Mouse (Mus musculus) cerebellum, adult 2 months (tissue): Measurements from ENCODE around the gene Snx6. TPM values are rescaled to one million over a fixed set of nuclear protein-coding genes. Genes with fewer than 3 reads are reported as not detected.
"Not testable (repeated sequence)": the region's sequence is repeated elsewhere in the genome, so short reads cannot be mapped to it uniquely, and the experiment has no call there.

ENCODE experiments used
- DNase-seq, 2 experiments: peaks; one replicate each; pipeline ENCODE4 v3.0.0; 2021
- H3K27ac ChIP-seq: fragments of 200-500 bp; 2 replicates; pipeline ENCODE4 v1.5.1; 2012; ENCODE audit warnings: low read length, control low read depth, inconsistent platforms; ENCODE audit not compliant: insufficient read depth
- H3K27me3 ChIP-seq: fragments of 200-500 bp; 2 replicates; pipeline ENCODE4 v1.6.1; 2012; ENCODE audit warnings: inconsistent platforms, mild to moderate bottlenecking, low read length, moderate library complexity; ENCODE audit not compliant: control insufficient read depth, insufficient read depth
- H3K4me1 ChIP-seq: fragments of 200-500 bp; 2 replicates; pipeline ENCODE4 v1.6.1; 2011; ENCODE audit warnings: low read length; ENCODE audit not compliant: control insufficient read depth, insufficient read depth
- H3K4me3 ChIP-seq: fragments of 200-500 bp; replicated peaks from 2 replicates; pipeline ENCODE3; 2011; ENCODE audit warnings: mild to moderate bottlenecking, low read depth, low read length, control low read depth; ENCODE audit not compliant: insufficient read depth
- CTCF ChIP-seq: fragments of 200-500 bp; IDR thresholded peaks from 2 replicates; pipeline ENCODE4 v1.5.1; 2011; ENCODE audit warnings: low read depth, mild to moderate bottlenecking, control low read depth, low read length, moderate library complexity, borderline replicate concordance; ENCODE audit not compliant: insufficient read depth
- POLR2A ChIP-seq: fragments of 200-500 bp; IDR thresholded peaks from 2 replicates; pipeline ENCODE4 v1.6.1; 2011; ENCODE audit warnings: low read length, control low read depth, borderline replicate concordance; ENCODE audit not compliant: insufficient read depth
- WGBS: fragments of 180-500 bp; shearing (Covaris S2); methylation state at CpG from one replicate; pipeline ENCODE4 v1.1.7; 2018; 5-methylcytosine and 5-hydroxymethylcytosine counted together
- polyA plus RNA-seq: library from polyadenylated mRNA; depleted of rRNA; stranded (reverse); fragments of >200 nt; gene quantifications from 2 replicates; pipeline ENCODE4 v1.2.3, GENCODE M21; 2012

The Snx6 gene
- polyA plus RNA-seq, 1 experiment = 46.4 TPM

DNA sequence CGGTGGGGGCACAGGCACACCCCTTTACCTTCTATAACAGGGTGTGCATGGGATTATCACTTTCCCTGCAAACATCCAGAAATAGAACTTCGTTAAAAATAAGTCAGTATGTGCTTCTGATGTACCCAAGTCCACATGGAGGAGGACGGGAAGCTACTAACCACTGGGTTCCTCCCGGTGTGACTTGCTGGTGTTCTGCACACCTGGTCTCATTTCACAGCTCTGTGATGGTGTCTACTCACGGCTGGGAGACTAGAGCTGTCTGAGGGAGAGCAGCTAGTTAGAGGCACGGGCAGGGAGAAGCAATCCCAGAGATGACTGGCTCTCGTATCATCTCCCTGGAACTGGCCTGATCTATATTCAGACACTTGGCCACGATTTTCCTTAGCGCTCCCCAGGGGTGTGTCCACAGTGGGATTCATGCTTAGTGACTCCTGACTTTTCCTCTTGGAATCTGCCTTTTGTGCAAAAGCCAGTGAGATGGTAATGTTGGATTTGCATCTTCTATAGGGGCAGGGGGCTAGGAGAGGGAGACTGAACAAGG lies 38.4 kb upstream of the Snx6 start:
- Histone ChIP-seq H3K27me3 (no peaks in the 10 kb centered on the region), H3K4me1 (peaks cover 6% of the 10 kb centered on the region; the same call in 1 of the 2 replicates), H3K27ac (no peak overlapping the region), H3K4me3 (no peak overlapping the region)
- 47% methylated on average over 9 of the region's 9 CpGs for WGBS
- no peak for DNase-seq
- no peak for TF ChIP-seq CTCF

DNA sequence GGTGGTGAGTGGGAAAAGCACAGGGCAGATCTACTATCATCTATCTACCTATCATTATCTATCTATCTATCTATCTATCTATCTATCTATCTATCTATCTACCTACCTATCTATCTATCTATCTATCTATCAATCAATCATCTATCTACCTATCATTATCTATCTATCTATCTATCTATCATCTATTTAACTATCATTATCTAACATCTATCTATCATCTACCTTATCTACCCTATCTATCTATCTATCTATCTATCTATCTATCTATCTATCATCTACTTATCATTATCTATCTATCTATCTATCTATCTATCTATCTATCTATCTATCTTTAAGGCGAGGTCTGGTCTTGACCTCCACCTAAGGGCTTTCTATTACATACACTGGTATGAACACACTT lies 36.4 kb upstream of the Snx6 start:
- not testable (repeated sequence) for H3K4me1 ChIP-seq, H3K4me3 ChIP-seq, H3K27me3 ChIP-seq, DNase-seq, H3K27ac ChIP-seq
- 98% methylated on average over 1 of the region's 1 CpGs for WGBS

DNA sequence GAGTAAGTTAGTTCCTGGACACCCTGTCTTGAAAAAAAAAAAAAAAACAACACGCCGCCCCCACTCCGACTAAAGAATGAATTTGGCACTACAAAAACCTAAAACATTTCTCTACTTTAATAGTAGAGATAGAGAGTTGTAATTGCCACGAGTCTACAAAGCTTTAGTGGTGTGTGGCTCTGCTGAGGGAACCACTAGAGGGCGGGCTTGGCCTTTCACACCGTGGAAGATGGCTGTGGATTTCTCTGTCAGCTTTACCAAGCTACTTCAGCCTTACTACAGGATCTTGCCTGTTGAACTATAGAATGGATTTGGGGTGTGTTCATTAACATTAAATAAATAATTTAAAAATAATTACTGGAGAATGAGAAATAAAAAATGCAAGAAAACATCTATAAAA lies 35.1 kb upstream of the Snx6 start:
- no peak for TF ChIP-seq POLR2A
- TF ChIP-seq CTCF = peak; percentile 95
- WGBS = 10% methylated on average over 6 of the region's 6 CpGs
- peak; percentile 77 to 81 for DNase-seq
- peaks cover 6% of the 10 kb centered on the region; the same call in 1 of the 2 replicates for H3K4me1 ChIP-seq
- H3K4me3 ChIP-seq = no peak overlapping the region
- no peaks in the 10 kb centered on the region for H3K27me3 ChIP-seq
- H3K27ac ChIP-seq = no peak overlapping the region

DNA sequence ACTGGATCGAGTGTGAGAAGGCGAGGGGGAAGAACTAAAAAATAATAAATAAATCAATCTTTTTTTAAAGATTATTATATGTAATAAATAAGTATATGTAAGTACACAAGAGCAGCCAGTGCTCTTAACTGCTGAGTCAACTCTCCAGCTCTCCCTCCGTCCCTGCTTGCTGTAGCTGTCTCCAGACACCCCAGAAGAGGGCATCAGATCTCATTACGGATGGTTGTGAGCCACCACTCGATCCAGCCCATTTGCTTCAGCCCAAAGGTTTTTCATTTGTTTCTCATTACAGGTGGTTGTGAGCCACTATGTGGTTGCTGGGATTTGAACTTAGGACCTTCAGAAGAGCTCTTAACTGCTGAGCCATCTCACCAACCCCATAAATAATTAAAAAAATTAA lies 34.4 kb upstream of the Snx6 start:
- TF ChIP-seq CTCF (no peak), POLR2A (no peak)
- no peak overlapping the region for H3K27ac ChIP-seq
- no peaks in the 10 kb centered on the region for H3K27me3 ChIP-seq
- H3K4me3 ChIP-seq = no peak overlapping the region
- no peak for DNase-seq
- WGBS = 57% methylated on average over 5 of the region's 5 CpGs
- peaks cover 6% of the 10 kb centered on the region; the same call in 1 of the 2 replicates for H3K4me1 ChIP-seq

DNA sequence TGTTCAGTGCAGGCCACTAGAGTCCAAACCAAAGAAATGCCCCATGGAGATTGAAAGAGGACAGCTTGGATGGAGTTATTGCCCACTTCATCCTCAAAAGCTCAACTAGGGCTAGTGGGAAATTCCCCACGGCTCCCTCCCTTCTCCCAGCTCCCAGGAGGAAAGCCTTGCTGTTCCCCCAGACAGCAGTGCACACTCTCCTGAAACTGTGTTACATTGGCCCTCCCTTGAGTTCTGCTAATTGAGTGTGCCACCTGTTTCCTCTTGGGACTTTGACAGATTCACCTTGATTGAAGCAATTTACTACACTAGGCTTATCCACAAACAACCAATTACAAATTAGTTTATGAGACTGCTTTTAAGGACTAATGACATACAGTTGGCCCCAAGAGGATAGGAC lies 32.5 kb upstream of the Snx6 start:
- DNase-seq = no peak
- H3K27me3 ChIP-seq = no peaks in the 10 kb centered on the region
- TF ChIP-seq POLR2A = no peak
- no peak for TF ChIP-seq CTCF
- no peaks in the 10 kb centered on the region for H3K4me1 ChIP-seq
- H3K27ac ChIP-seq = no peak overlapping the region
- 60% methylated on average over 1 of the region's 1 CpGs for WGBS
- no peak overlapping the region for H3K4me3 ChIP-seq

DNA sequence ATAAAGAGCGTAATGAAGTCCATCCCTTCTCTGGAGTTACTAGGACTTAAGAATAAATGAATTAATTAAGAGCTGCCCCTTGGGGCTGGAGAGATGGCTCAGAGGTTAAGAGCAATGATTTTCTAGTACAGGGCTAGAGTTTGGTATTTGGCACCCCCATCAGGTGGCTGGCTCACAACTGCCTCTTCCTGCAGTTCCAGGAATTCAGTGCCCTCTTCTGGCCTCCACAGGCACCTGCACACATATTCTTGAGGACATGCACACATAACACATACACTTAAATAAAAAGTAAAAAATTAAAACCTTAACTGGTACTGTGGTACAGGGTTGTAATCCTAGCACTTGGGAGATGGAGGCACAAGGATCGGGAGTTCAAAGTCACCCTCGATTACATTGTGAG lies 29.7 kb upstream of the Snx6 start:
- Histone ChIP-seq H3K27me3 (no peaks in the 10 kb centered on the region), H3K4me3 (no peak overlapping the region), H3K27ac (no peak overlapping the region), H3K4me1 (no peaks in the 10 kb centered on the region)
- no peak for DNase-seq
- TF ChIP-seq CTCF (0 out of 2 replicates have a peak, but pooled peaks have one; percentile 11), POLR2A (no peak)
- 93% methylated on average over 3 of the region's 3 CpGs for WGBS

DNA sequence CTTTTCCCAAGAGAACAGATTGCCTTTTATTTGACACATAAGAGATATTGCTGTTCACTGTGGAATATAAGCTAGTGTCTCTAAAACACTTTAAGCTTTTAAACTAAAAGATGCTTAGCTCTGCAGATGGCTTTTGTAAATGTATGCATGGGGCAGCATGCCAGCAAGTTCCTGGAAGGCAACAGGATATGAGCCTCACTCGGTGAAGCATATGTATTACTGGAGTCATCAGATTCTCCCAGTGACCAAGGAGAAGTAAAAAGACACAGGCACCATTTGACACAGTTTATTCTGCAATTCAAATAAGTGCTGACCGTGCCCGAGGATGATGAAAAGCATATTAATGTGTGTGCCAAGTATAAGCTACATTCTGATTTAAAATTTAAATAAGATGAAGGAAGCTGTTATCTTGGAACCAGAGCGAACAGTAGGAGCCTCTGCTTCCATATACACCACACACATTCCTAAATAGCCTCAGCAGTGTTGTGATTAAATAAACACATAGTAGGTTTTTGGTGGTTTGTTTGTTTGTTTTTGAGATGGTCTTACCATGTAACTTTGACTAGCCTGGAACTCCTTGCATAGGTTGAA lies 27.4 kb upstream of the Snx6 start:
- no peak overlapping the region for H3K27ac ChIP-seq
- 27% methylated on average over 4 of the region's 4 CpGs for WGBS
- TF ChIP-seq POLR2A (no peak), CTCF (no peak)
- no peak for DNase-seq
- no peaks in the 10 kb centered on the region for H3K4me1 ChIP-seq
- no peak overlapping the region for H3K4me3 ChIP-seq
- H3K27me3 ChIP-seq = no peaks in the 10 kb centered on the region

DNA sequence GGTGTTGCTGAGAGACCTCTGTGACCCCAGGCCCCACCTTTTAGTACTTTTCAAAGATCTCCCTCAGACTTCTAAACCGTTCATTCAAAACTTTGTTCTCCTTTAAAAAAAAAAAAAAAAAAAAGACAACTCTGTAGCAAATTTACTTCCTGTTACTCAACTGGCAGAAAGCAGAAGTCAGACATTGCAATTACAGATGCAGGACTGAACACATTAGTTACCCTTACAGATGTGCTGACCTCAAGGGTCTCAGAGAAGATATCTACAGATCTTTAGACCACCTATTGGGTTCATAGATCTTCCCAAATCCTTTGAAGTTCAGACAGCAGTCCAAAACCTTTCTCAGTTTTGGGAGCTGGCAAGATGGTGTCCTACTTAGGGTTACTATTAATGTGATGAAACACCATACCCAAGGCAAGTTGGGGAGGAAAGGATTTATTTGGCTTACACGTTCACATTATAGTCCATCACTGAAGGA lies 25.2 kb upstream of the Snx6 start:
- no peak overlapping the region for H3K27ac ChIP-seq
- H3K27me3 ChIP-seq = no peaks in the 10 kb centered on the region
- no peak for DNase-seq
- TF ChIP-seq CTCF (no peak), POLR2A (no peak)
- no peaks in the 10 kb centered on the region for H3K4me1 ChIP-seq
- no peak overlapping the region for H3K4me3 ChIP-seq
- WGBS = 56% methylated on average over 2 of the region's 2 CpGs
